Mouse (Mus musculus) MEL (cell line): Measurements from ENCODE around the gene 2300002M23Rik.

Experiments
- CHD1 ChIP-seq: IDR thresholded peaks from 2 replicates; pipeline ENCODE4 v1.6.1; 2012; ENCODE audit warnings: low read depth, mild to moderate bottlenecking, inconsistent platforms, low read length, improper control_type of control experiment
- CTCF ChIP-seq, 3 experiments: IDR thresholded peaks in 2 of 3; conservative IDR thresholded peaks in 1 of 3; 2 replicates each; pipeline ENCODE4 v1.5.1; 2011 to 2012; ENCODE audit warnings: low read length in 3 of 3, low read depth in 2 of 3, mild to moderate bottlenecking in 2 of 3, improper control_type of control experiment in 1 of 3, inconsistent platforms in 1 of 3, mixed read lengths in 1 of 3, moderate library complexity in 1 of 3; ENCODE audit not compliant: control insufficient read depth in 1 of 3, insufficient read depth in 1 of 3, poor library complexity in 1 of 3, severe bottlenecking in 1 of 3
- E2F4 ChIP-seq: IDR thresholded peaks from 2 replicates; pipeline ENCODE4 v1.6.1; 2011; ENCODE audit warnings: low read depth, low read length, improper control_type of control experiment, borderline replicate concordance
- EP300 ChIP-seq, 2 experiments: IDR thresholded peaks; 2 replicates each; pipeline ENCODE4 v1.6.1; 2011; ENCODE audit warnings: improper control_type of control experiment in 2 of 2, low read length in 2 of 2, low read depth in 1 of 2, mild to moderate bottlenecking in 1 of 2
- JUND ChIP-seq: IDR thresholded peaks from 2 replicates; pipeline ENCODE4 v1.6.1; 2011; ENCODE audit warnings: low read depth, mild to moderate bottlenecking, improper control_type of control experiment, low read length
- MAX ChIP-seq: IDR thresholded peaks from 2 replicates; pipeline ENCODE4 v1.6.1; 2011; ENCODE audit warnings: low read length, improper control_type of control experiment
- MXI1 ChIP-seq: IDR thresholded peaks from 2 replicates; pipeline ENCODE4 v1.6.1; 2011; ENCODE audit warnings: mild to moderate bottlenecking, low read depth, low read length, improper control_type of control experiment
- NELFE ChIP-seq: IDR thresholded peaks from 2 replicates; pipeline ENCODE4 v1.6.1; 2011; ENCODE audit warnings: low read depth, low read length, improper control_type of control experiment
- POLR2A ChIP-seq, 2 experiments: IDR thresholded peaks; 2 replicates each; pipeline ENCODE4 v1.6.1; 2011 to 2012; ENCODE audit warnings: low read length in 2 of 2, mild to moderate bottlenecking in 2 of 2, control low read depth in 1 of 2, improper control_type of control experiment in 1 of 2, low read depth in 1 of 2, moderate library complexity in 1 of 2; ENCODE audit not compliant: control insufficient read depth in 1 of 2, insufficient read depth in 1 of 2, poor library complexity in 1 of 2
- TAL1 ChIP-seq: IDR thresholded peaks from 2 replicates; pipeline ENCODE4 v1.6.1; 2012; ENCODE audit warnings: mild to moderate bottlenecking, inconsistent platforms, low read length, moderate library complexity, mixed read lengths
- ZNF384 ChIP-seq: IDR thresholded peaks from 2 replicates; pipeline ENCODE4 v1.6.1; 2012; ENCODE audit warnings: low read depth, mild to moderate bottlenecking, inconsistent platforms, low read length, improper control_type of control experiment

GRCm38 (mm10) chr17:35537421-35537820 is 29.8 kb upstream of the 2300002M23Rik start:
- TF ChIP-seq JUND (no peak), E2F4 (no peak), NELFE (no peak), EP300 (IDR thresholded peaks at IDR 0.05; ENCODE audit: low read depth in 1 of 2, low read length in 2 of 2) (no peak), CTCF (IDR thresholded peaks at IDR 0.05 in 2 of 3, conservative IDR thresholded peaks at IDR 0.05 in 1 of 3; ENCODE audit: control insufficient read depth in 1 of 3, insufficient read depth in 1 of 3, low read depth in 2 of 3, low read length in 3 of 3, poor library complexity in 1 of 3, severe bottlenecking in 1 of 3) (no peak), POLR2A (IDR thresholded peaks at IDR 0.05; ENCODE audit: control insufficient read depth in 1 of 2, insufficient read depth in 1 of 2, low read depth in 1 of 2, low read length in 2 of 2, poor library complexity in 1 of 2) (no peak), TAL1 (no peak), MAX (no peak), MXI1 (no peak), CHD1 (no peak), ZNF384 (no peak)
